In genomic region chr17:23771284-23772218, GRCm38 (mm10) we compare ENCODE assay signal across 8 mouse cellular contexts. TPM values are rescaled to one million over a fixed set of nuclear protein-coding genes. Genes with fewer than 3 reads are reported as not detected.
DNase-seq lines count a peak whose midpoint lies in the region; ATAC-seq and TF ChIP-seq lines count a peak whose summit lies in the region.

Gene Flywch1 (minus strand): TSS chr17:23771602.

- no peaks in the 10 kb centered on the region for H3K9me3 ChIP-seq in embryonic facial prominence, embryonic 13.5 days
- no peaks in the 10 kb centered on the region for H3K9me3 ChIP-seq in limb, embryonic 12.5 days
- H3K9me3 ChIP-seq in midbrain, embryonic 15.5 days, result no peaks in the 10 kb centered on the region

- H3K27me3 ChIP-seq in embryonic facial prominence, embryonic 13.5 days, result no peaks in the 10 kb centered on the region
- no peaks in the 10 kb centered on the region for H3K27me3 ChIP-seq in kidney, adult 2 months (replicated peaks; ENCODE audit: control insufficient read depth, insufficient read depth, low read length)
- no peaks in the 10 kb centered on the region for H3K27me3 ChIP-seq in limb, embryonic 12.5 days
- H3K27me3 ChIP-seq in midbrain, embryonic 15.5 days (replicated peaks), result no peaks in the 10 kb centered on the region
- no peaks in the 10 kb centered on the region for H3K27me3 ChIP-seq in spleen, adult 2 months (ENCODE audit: control insufficient read depth, insufficient read depth, low read length)

- peak within 1 kb of the TSS; percentile 83 for H3K27ac ChIP-seq in embryonic facial prominence, embryonic 13.5 days
- H3K27ac ChIP-seq in kidney, adult 2 months (ENCODE audit: insufficient read depth, low read depth, low read length), result peak within 1 kb of the TSS; percentile 59
- peak within 1 kb of the TSS; percentile 84 for H3K27ac ChIP-seq in limb, embryonic 12.5 days
- peak within 1 kb of the TSS; percentile 93 for H3K27ac ChIP-seq in midbrain, embryonic 15.5 days
- peak within 1 kb of the TSS; percentile 15; the same call in 1 of the 2 replicates for H3K27ac ChIP-seq in spleen, adult 2 months (ENCODE audit: insufficient read depth, low read length)

- H3K36me3 ChIP-seq in embryonic facial prominence, embryonic 13.5 days, result peaks cover 21% of the 10 kb centered on the region
- H3K36me3 ChIP-seq in kidney, adult 2 months (ENCODE audit: control insufficient read depth, insufficient read depth, low read length), result no peaks in the 10 kb centered on the region
- peaks cover 12% of the 10 kb centered on the region for H3K36me3 ChIP-seq in limb, embryonic 12.5 days
- 0 out of 2 replicates have a peak, but pooled peaks cover 2% of the 10 kb centered on the region for H3K36me3 ChIP-seq in midbrain, embryonic 15.5 days (replicated peaks)
- H3K36me3 ChIP-seq in spleen, adult 2 months (ENCODE audit: control insufficient read depth, insufficient read depth, low read length), result no peaks in the 10 kb centered on the region

- TF ChIP-seq CTCF in kidney, adult 2 months (conservative IDR thresholded peaks at IDR 0.05; ENCODE audit: insufficient read depth, insufficient read length, low read depth, low read length), result no peak
- TF ChIP-seq CTCF in spleen, adult 2 months (IDR thresholded peaks at IDR 0.05; ENCODE audit: extremely low read depth, insufficient read depth, insufficient read length, insufficient replicate concordance), result no peak

- 3% methylated on average over 57 of the region's 58 CpGs for WGBS in embryonic facial prominence, embryonic 13.5 days
- WGBS in kidney, adult 2 months, result 3% methylated on average over 57 of the region's 58 CpGs
- 3% methylated on average over 58 of the region's 58 CpGs for WGBS in limb, embryonic 12.5 days
- 3% methylated on average over 58 of the region's 58 CpGs for WGBS in midbrain, embryonic 15.5 days
- WGBS in spleen, adult 2 months, result 4% methylated on average over 58 of the region's 58 CpGs

- H3K4me3 ChIP-seq in embryonic facial prominence, embryonic 13.5 days, result peak within 1 kb of the TSS; percentile 90
- peak within 1 kb of the TSS; percentile 93 for H3K4me3 ChIP-seq in kidney, adult 2 months (ENCODE audit: insufficient read depth, low read depth, low read length)
- H3K4me3 ChIP-seq in limb, embryonic 12.5 days (replicated peaks), result peak within 1 kb of the TSS; percentile 83
- H3K4me3 ChIP-seq in midbrain, embryonic 15.5 days, result peak within 1 kb of the TSS; percentile 94
- H3K4me3 ChIP-seq in spleen, adult 2 months (ENCODE audit: extremely low read depth, insufficient read depth, insufficient read length), result peak within 1 kb of the TSS; percentile 75

- DNase-seq in 3134 (ENCODE audit: extremely low read depth, insufficient read length, low spot score), result peak; percentile 94
- peak; percentile 97 to 98 for DNase-seq in adrenal gland, postnatal 36 days
- peak; percentile 98 to 99 for DNase-seq in heart, adult 18-20 months
- DNase-seq in kidney, adult 2 months, result peak; percentile 100
- DNase-seq in spleen, adult 2 months (ENCODE audit: low read depth in 1 of 2, low spot score in 2 of 2), result peak; percentile 96 to 97

- H3K4me1 ChIP-seq in embryonic facial prominence, embryonic 13.5 days, result peaks cover 8% of the 10 kb centered on the region
- H3K4me1 ChIP-seq in kidney, adult 2 months (ENCODE audit: control insufficient read depth, insufficient read depth, low read length), result no peaks in the 10 kb centered on the region; the same call in 1 of the 2 replicates
- peaks cover 7% of the 10 kb centered on the region for H3K4me1 ChIP-seq in limb, embryonic 12.5 days (replicated peaks)
- H3K4me1 ChIP-seq in midbrain, embryonic 15.5 days, result peaks cover 27% of the 10 kb centered on the region
- H3K4me1 ChIP-seq in spleen, adult 2 months (ENCODE audit: control insufficient read depth, insufficient read depth, insufficient read length), result no peaks in the 10 kb centered on the region

- peak; percentile 5 for TF ChIP-seq POLR2A in kidney, adult 2 months (IDR thresholded peaks at IDR 0.05; ENCODE audit: low read depth, low read length)
- TF ChIP-seq POLR2A in spleen, adult 2 months (IDR thresholded peaks at IDR 0.05; ENCODE audit: low read depth, low read length), result peak; percentile 67

- ATAC-seq in embryonic facial prominence, embryonic 13.5 days (ENCODE audit: insufficient number of reproducible peaks, insufficient read depth, low FRiP score, low TSS enrichment, low read depth), result peak; percentile 96
- peak; percentile 95 for ATAC-seq in limb, embryonic 12.5 days (ENCODE audit: insufficient number of reproducible peaks, insufficient read depth, low FRiP score, low TSS enrichment, low read depth)
- ATAC-seq in midbrain, embryonic 15.5 days (replicated peaks), result peak; percentile 98

- peak within 1 kb of the TSS; percentile 80 for H3K4me2 ChIP-seq in embryonic facial prominence, embryonic 13.5 days
- peak within 1 kb of the TSS; percentile 66 for H3K4me2 ChIP-seq in limb, embryonic 12.5 days
- H3K4me2 ChIP-seq in midbrain, embryonic 15.5 days, result peak within 1 kb of the TSS; percentile 69

- peak within 1 kb of the TSS; percentile 94 for H3K9ac ChIP-seq in embryonic facial prominence, embryonic 13.5 days
- H3K9ac ChIP-seq in limb, embryonic 12.5 days (replicated peaks), result peak within 1 kb of the TSS; percentile 96
- peak within 1 kb of the TSS; percentile 98 for H3K9ac ChIP-seq in midbrain, embryonic 15.5 days

RNA-seq across cellular contexts. Expression of gene Flywch1, which starts in this region (rescaled TPM):
- 10 to 100 TPM; 60.2 to 61.4 TPM for total RNA-seq in adrenal gland, postnatal 36 days (2021)
- 90.2 and 95.6 TPM in 2 replicates for polyA plus RNA-seq in embryonic facial prominence, embryonic 13.5 days (2015; fragmentation: Nextera tagmentation; extraction: Ambion mirVana)
- 10 to 100 TPM; 38.1 to 40.7 TPM for total RNA-seq in heart, adult 18-20 months (2021)
- 41.7 and 45.2 TPM in 2 replicates for polyA plus RNA-seq in kidney, adult 2 months (2012; rRNA removed)
- 136 and 140 TPM in 2 replicates for polyA plus RNA-seq in limb, embryonic 12.5 days (2016; fragmentation: Nextera tagmentation; extraction: Ambion mirVana)
- 242 and 257 TPM in 2 replicates for polyA plus RNA-seq in midbrain, embryonic 15.5 days (2015; fragmentation: Nextera tagmentation; extraction: Ambion mirVana)
- 17.4 and 21.2 TPM in 2 replicates for polyA plus RNA-seq in spleen, adult 2 months (2012; rRNA removed)

Comparison
In these comparisons a context has a peak if more than half of its experiments do, and no peak if none do; other contexts are left out.
1. Peak in every context shown above with its lines: DNase-seq, ATAC-seq, H3K4me3 ChIP-seq and H3K27ac ChIP-seq.
2. H3K27ac ChIP-seq: peak in every context shown above with its lines; median percentile 93 in midbrain, embryonic 15.5 days; 84 in limb, embryonic 12.5 days; 83 in embryonic facial prominence, embryonic 13.5 days; 59 in kidney, adult 2 months; 15 in spleen, adult 2 months.